Mouse (Mus musculus): ENCODE results near the gene Ogfod3. TPM values are rescaled to one million over a fixed set of nuclear protein-coding genes. Genes with fewer than 3 reads are reported as not detected.

The Ogfod3 gene
- total and polyA plus RNA-seq, 2 experiments from 2014 or later = 8.9 to 25.2 TPM

DNA sequence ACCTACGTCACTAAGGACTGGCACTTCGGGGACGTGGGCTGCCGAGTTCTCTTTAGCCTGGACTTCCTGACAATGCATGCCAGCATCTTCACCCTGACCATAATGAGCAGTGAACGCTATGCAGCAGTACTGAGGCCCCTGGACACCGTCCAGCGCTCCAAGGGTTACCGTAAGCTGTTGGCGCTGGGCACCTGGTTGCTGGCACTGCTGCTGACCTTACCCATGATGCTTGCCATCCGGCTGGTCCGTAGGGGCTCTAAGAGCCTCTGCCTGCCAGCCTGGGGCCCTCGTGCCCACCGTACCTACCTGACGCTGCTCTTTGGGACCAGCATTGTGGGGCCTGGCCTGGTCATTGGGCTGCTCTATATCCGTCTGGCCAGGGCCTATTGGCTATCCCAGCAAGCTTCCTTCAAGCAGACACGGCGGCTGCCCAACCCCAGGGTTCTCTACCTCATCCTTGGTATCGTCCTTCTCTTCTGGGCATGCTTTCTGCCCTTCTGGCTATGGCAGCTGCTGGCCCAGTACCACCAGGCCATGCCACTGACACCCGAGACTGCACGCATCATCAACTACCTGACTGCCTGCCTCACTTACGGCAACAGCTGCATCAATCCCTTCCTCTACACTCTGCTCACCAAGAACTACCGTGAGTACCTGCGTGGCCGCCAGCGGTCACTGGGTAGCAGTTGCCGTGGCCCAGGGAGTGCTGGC is 43.7 kb downstream of the Ogfod3 start:
- H3K4me3 ChIP-seq (ENCODE audit: low read depth, low read length) = no peak overlapping the region

GRCm38 (mm10) chr11:121159971-121160370 is 44.5 kb downstream of the Ogfod3 start, which contains the start of gene Uts2r:
Gene Uts2r, plus strand, starts transcription at chr11:121160271.
- Histone ChIP-seq H3K36me3 (ENCODE audit: insufficient read depth, low read length) (no peaks in the 10 kb centered on the region), H3K4me1 (ENCODE audit: insufficient read depth, low read length) (no peaks in the 10 kb centered on the region), H3K9ac (replicated peaks; ENCODE audit: low read length, poor library complexity, severe bottlenecking) (no peak within 1 kb of the TSS), H3K27ac (ENCODE audit: low read depth, low read length) (no peak within 1 kb of the TSS), H3K9me3 (ENCODE audit: low read length) (no peaks in the 10 kb centered on the region), H3K4me2 (ENCODE audit: low read depth, low read length, poor library complexity, severe bottlenecking) (no peak within 1 kb of the TSS), H3K27me3 (ENCODE audit: insufficient read depth, low read length) (0 out of 2 replicates have a peak, but pooled peaks cover 2% of the 10 kb centered on the region), H3K4me3 (ENCODE audit: low read depth, low read length) (no peak within 1 kb of the TSS)
- DNase-seq (ENCODE audit: low spot score) (no peak), ATAC-seq (ENCODE audit: low FRiP score) (no peak)
- WGBS = 87% methylated on average over 5 of the region's 5 CpGs
- no peak for TF ChIP-seq CTCF (IDR thresholded peaks at IDR 0.05)

More for the DNA sequence above, 43.7 kb downstream of the Ogfod3 start:
- no peak overlapping the region for H3K9ac ChIP-seq (replicated peaks; ENCODE audit: low read length, poor library complexity, severe bottlenecking)
- H3K4me1 ChIP-seq (ENCODE audit: insufficient read depth, low read length) = no peaks in the 10 kb centered on the region
- no peaks in the 10 kb centered on the region for H3K36me3 ChIP-seq (ENCODE audit: insufficient read depth, low read length)
- no peak overlapping the region for H3K4me2 ChIP-seq (ENCODE audit: low read depth, low read length, poor library complexity, severe bottlenecking)
- no peaks in the 10 kb centered on the region for H3K9me3 ChIP-seq (ENCODE audit: low read length)
- 95% methylated on average over 26 of the region's 26 CpGs for WGBS
- ATAC-seq (ENCODE audit: low FRiP score) = no peak
- 0 out of 2 replicates have a peak, but pooled peaks cover 2% of the 10 kb centered on the region for H3K27me3 ChIP-seq (ENCODE audit: insufficient read depth, low read length)
- DNase-seq (ENCODE audit: low spot score) = no peak
- H3K27ac ChIP-seq (ENCODE audit: low read depth, low read length) = no peak overlapping the region
- TF ChIP-seq CTCF (IDR thresholded peaks at IDR 0.05) = no peak

DNA sequence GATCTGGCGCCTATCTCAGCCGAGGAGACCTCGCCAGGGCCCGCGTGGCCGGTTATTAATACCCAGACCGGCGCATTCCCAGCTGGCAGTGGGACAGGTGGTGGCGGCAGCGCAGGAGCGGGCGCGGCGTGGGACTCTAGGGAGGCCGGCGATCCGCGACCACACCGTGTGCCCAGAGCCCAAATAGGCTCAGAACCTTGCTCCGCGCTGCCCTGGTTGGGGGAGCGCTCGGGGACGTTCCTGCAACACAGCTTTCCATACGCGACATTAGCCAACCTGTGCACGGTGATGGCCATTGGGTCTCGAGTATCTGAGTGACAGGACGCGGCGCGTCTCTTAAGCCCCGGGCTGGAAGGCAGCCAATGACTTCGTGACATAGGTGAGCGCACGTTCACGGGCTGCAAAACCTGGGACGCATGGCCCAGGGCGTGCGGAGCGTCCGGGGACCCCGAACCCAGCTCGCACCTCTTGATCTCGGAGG is 48.1 kb downstream of the Ogfod3 start:
- peak; percentile 75 for DNase-seq (ENCODE audit: low spot score)
- ATAC-seq (ENCODE audit: low FRiP score) = peak; percentile 44
- H3K9me3 ChIP-seq (ENCODE audit: low read length) = no peaks in the 10 kb centered on the region
- 0 out of 2 replicates have a peak, but pooled peaks cover 2% of the 10 kb centered on the region for H3K27me3 ChIP-seq (ENCODE audit: insufficient read depth, low read length)
- no peak overlapping the region for H3K27ac ChIP-seq (ENCODE audit: low read depth, low read length)
- H3K4me1 ChIP-seq (ENCODE audit: insufficient read depth, low read length) = no peaks in the 10 kb centered on the region
- peak overlapping the region; percentile 61 for H3K9ac ChIP-seq (replicated peaks; ENCODE audit: low read length, poor library complexity, severe bottlenecking)
- peak overlapping the region; percentile 78 for H3K4me2 ChIP-seq (ENCODE audit: low read depth, low read length, poor library complexity, severe bottlenecking)
- under 1% methylated on average over 45 of the region's 45 CpGs for WGBS
- no peak for TF ChIP-seq CTCF (IDR thresholded peaks at IDR 0.05)
- H3K4me3 ChIP-seq (ENCODE audit: low read depth, low read length) = peak overlapping the region; percentile 43
- no peaks in the 10 kb centered on the region for H3K36me3 ChIP-seq (ENCODE audit: insufficient read depth, low read length)

GRCm38 (mm10) chr11:121154203-121154602 is 50.3 kb downstream of the Ogfod3 start:
- Histone ChIP-seq H3K4me1 (ENCODE audit: insufficient read depth, low read length) (no peaks in the 10 kb centered on the region), H3K27me3 (ENCODE audit: insufficient read depth, low read length) (0 out of 2 replicates have a peak, but pooled peaks cover 2% of the 10 kb centered on the region), H3K27ac (ENCODE audit: low read depth, low read length) (no peak overlapping the region), H3K36me3 (ENCODE audit: insufficient read depth, low read length) (no peaks in the 10 kb centered on the region), H3K9ac (replicated peaks; ENCODE audit: low read length, poor library complexity, severe bottlenecking) (no peak overlapping the region), H3K9me3 (ENCODE audit: low read length) (no peaks in the 10 kb centered on the region), H3K4me2 (ENCODE audit: low read depth, low read length, poor library complexity, severe bottlenecking) (no peak overlapping the region), H3K4me3 (ENCODE audit: low read depth, low read length) (no peak overlapping the region)
- WGBS = 18% methylated on average over 4 of the region's 4 CpGs
- no peak for ATAC-seq (ENCODE audit: low FRiP score)
- TF ChIP-seq CTCF (IDR thresholded peaks at IDR 0.05) = no peak
- DNase-seq (ENCODE audit: low spot score) = peak; percentile 3

DNA sequence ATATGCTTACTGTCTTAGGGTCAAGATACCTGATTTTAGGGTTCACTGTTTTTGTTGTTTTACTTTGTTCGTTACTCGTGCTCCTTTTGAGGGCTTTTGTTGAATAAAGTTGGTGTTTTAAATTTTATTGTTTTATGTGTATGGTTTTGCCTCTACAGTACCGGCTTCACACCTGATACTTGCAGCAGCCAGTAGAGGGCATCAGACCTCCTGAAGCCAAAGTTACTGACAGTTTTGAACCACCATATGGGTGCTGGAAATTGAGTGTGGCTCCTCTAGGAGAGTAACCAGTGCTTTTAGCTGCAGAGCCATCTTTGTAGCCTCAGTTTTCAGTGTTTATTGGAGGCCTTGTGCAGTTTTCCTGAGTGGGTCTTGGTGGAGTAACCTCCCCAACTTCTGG is 56.3 kb downstream of the Ogfod3 start:
- no peak for ATAC-seq (ENCODE audit: low FRiP score)
- Histone ChIP-seq H3K4me3 (ENCODE audit: low read depth, low read length) (no peak overlapping the region), H3K36me3 (ENCODE audit: insufficient read depth, low read length) (no peaks in the 10 kb centered on the region), H3K4me1 (ENCODE audit: insufficient read depth, low read length) (no peaks in the 10 kb centered on the region), H3K27ac (ENCODE audit: low read depth, low read length) (no peak overlapping the region), H3K4me2 (ENCODE audit: low read depth, low read length, poor library complexity, severe bottlenecking) (no peak overlapping the region), H3K9ac (replicated peaks; ENCODE audit: low read length, poor library complexity, severe bottlenecking) (no peak overlapping the region), H3K27me3 (ENCODE audit: insufficient read depth, low read length) (no peaks in the 10 kb centered on the region), H3K9me3 (ENCODE audit: low read length) (no peaks in the 10 kb centered on the region)
- DNase-seq (ENCODE audit: low spot score) = no peak
- WGBS = 90% methylated on average over 3 of the region's 3 CpGs
- TF ChIP-seq CTCF (IDR thresholded peaks at IDR 0.05) = peak; percentile 23

DNA sequence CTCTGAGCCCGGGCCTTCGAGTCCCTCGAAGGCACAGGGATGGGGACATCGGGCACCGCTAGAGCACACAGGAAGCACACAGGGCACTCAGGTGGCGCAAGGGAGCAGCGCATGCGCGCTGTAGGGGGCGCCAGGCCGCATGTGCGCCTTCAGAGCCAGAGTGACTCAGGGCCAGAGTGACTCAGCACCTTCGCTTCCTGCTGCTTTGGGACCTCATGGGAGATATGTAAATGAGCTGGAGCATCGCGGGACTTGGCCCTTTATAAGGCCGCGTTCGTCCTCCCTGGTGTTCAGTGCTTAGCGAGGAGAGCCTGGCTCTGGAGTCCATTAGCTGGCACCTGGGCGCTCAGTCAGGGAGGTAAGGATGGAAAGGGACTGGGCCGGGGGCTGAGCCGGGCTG is 58.6 kb downstream of the Ogfod3 start, which contains the start of gene Tex19.1:
Tex19.1 (plus strand) TSS at position 279 of the 400 bp plus-strand sequence.
- H3K27ac ChIP-seq (ENCODE audit: low read depth, low read length) = no peak within 1 kb of the TSS
- ATAC-seq (ENCODE audit: low FRiP score) (no peak), DNase-seq (ENCODE audit: low spot score) (no peak)
- 91% methylated on average over 22 of the region's 22 CpGs for WGBS
- H3K36me3 ChIP-seq (ENCODE audit: insufficient read depth, low read length) = no peaks in the 10 kb centered on the region
- H3K4me3 ChIP-seq (ENCODE audit: low read depth, low read length) = no peak within 1 kb of the TSS
- H3K9ac ChIP-seq (replicated peaks; ENCODE audit: low read length, poor library complexity, severe bottlenecking) = no peak within 1 kb of the TSS
- H3K4me1 ChIP-seq (ENCODE audit: insufficient read depth, low read length) = no peaks in the 10 kb centered on the region
- no peak within 1 kb of the TSS for H3K4me2 ChIP-seq (ENCODE audit: low read depth, low read length, poor library complexity, severe bottlenecking)
- TF ChIP-seq CTCF (IDR thresholded peaks at IDR 0.05) = no peak
- no peaks in the 10 kb centered on the region for H3K9me3 ChIP-seq (ENCODE audit: low read length)
- H3K27me3 ChIP-seq (ENCODE audit: insufficient read depth, low read length) = no peaks in the 10 kb centered on the region
